Mouse (Mus musculus) myocyte (in vitro differentiated cells): ENCODE measurements around the gene Mfrp.

Experiments
- CEBPB ChIP-seq: IDR thresholded peaks from 2 replicates; pipeline ENCODE4 v1.6.1; 2011; ENCODE audit warnings: mild to moderate bottlenecking, moderate library complexity; ENCODE audit not compliant: poor library complexity, insufficient read depth, severe bottlenecking
- E2F4 ChIP-seq: IDR thresholded peaks from one replicate; pipeline ENCODE4 v1.6.1; 2011; ENCODE audit warnings: mild to moderate bottlenecking, control low read depth, moderate library complexity; ENCODE audit not compliant: insufficient read depth
- MAX ChIP-seq: IDR thresholded peaks from one replicate; pipeline ENCODE4 v1.6.1; 2011; ENCODE audit warnings: low read depth, mild to moderate bottlenecking, control low read depth
- MYOD1 ChIP-seq, 3 experiments: IDR thresholded peaks; one replicate each; pipeline ENCODE4 v1.6.1; 2011; ENCODE audit warnings: control low read depth in 2 of 3, low read depth in 2 of 3, mild to moderate bottlenecking in 2 of 3, moderate library complexity in 1 of 3; ENCODE audit not compliant: insufficient read length in 2 of 3, control insufficient read depth in 1 of 3
- MYOG ChIP-seq, 3 experiments: IDR thresholded peaks; one replicate each; pipeline ENCODE4 v1.6.1; 2011; ENCODE audit warnings: control low read depth in 2 of 3, low read depth in 2 of 3, mild to moderate bottlenecking in 2 of 3; ENCODE audit not compliant: insufficient read length in 2 of 3, control insufficient read depth in 1 of 3, insufficient read depth in 1 of 3
- POLR2A ChIP-seq: IDR thresholded peaks from one replicate; pipeline ENCODE4 v1.6.1; 2011; ENCODE audit warnings: low read depth, mild to moderate bottlenecking, control low read depth, moderate library complexity; ENCODE audit not compliant: insufficient read length
- POLR2AphosphoS2 ChIP-seq: IDR thresholded peaks from one replicate; pipeline ENCODE4 v1.6.1; 2011; ENCODE audit warnings: low read depth, control low read depth; ENCODE audit not compliant: insufficient read length
- REST ChIP-seq: IDR thresholded peaks from one replicate; pipeline ENCODE4 v1.6.1; 2011; ENCODE audit warnings: mild to moderate bottlenecking, control low read depth, moderate library complexity; ENCODE audit not compliant: insufficient read depth, insufficient read length
- SRF ChIP-seq: IDR thresholded peaks from one replicate; pipeline ENCODE4 v1.6.1; 2011; ENCODE audit warnings: low read depth; ENCODE audit not compliant: control insufficient read depth, insufficient read length
- TCF12 ChIP-seq: IDR thresholded peaks from one replicate; pipeline ENCODE4 v1.6.1; 2011; ENCODE audit warnings: mild to moderate bottlenecking, control low read depth; ENCODE audit not compliant: poor library complexity, insufficient read depth, severe bottlenecking
- TCF3 ChIP-seq: IDR thresholded peaks from one replicate; pipeline ENCODE4 v1.6.1; 2011; ENCODE audit warnings: low read depth, control low read depth; ENCODE audit not compliant: insufficient read length
- USF1 ChIP-seq: IDR thresholded peaks from one replicate; pipeline ENCODE4 v1.6.1; 2011; ENCODE audit warnings: low read depth, mild to moderate bottlenecking, control low read depth, moderate library complexity

- TF ChIP-seq POLR2A = no peak
- no peak for TF ChIP-seq USF1
- TF ChIP-seq TCF12 = no peak
- no peak for TF ChIP-seq MYOD1 (IDR thresholded peaks at IDR 0.05; ENCODE audit: control insufficient read depth in 1 of 3, insufficient read length in 2 of 3, low read depth in 2 of 3)
- TF ChIP-seq E2F4 = no peak
- TF ChIP-seq MAX = no peak
- TF ChIP-seq SRF = no peak
- TF ChIP-seq POLR2AphosphoS2 = no peak
- TF ChIP-seq MYOG (IDR thresholded peaks at IDR 0.05; ENCODE audit: control insufficient read depth in 1 of 3, insufficient read depth in 1 of 3, insufficient read length in 2 of 3, low read depth in 2 of 3) = no peak
- no peak for TF ChIP-seq TCF3
- no peak for TF ChIP-seq REST
- no peak for TF ChIP-seq CEBPB
These were observed 32.3 kb upstream of the Mfrp start for GRCm38 (mm10) chr9:44069252-44069651.
